Mouse (Mus musculus) heart, embryonic 14.5 days (tissue): ENCODE results near the gene Tmem235. TPM values are rescaled to one million over a fixed set of nuclear protein-coding genes. Genes with fewer than 3 reads are reported as not detected.

Experiments
- ATAC-seq: fragments of 200-750 bp; cut with Nextera tagmentation; 2 replicates; pipeline ENCODE4 v1.8.0; 2017; ENCODE audit warnings: low read depth, moderate TSS enrichment; ENCODE audit not compliant: insufficient number of reproducible peaks, insufficient read depth, low FRiP score
- H3K27ac ChIP-seq, 2 experiments: fragments of 200-500 bp in 1 of 2; fragments of 300-500 bp in 1 of 2; sonication (generic) in 1 of 2; replicated peaks in 1 of 2; 2 replicates each; pipeline ENCODE4 v1.5.1; 2012 to 2014; ENCODE audit warnings: low read depth in 2 of 2, low read length in 2 of 2, control low read depth in 1 of 2, mild to moderate bottlenecking in 1 of 2, mixed read lengths in 1 of 2; ENCODE audit not compliant: control insufficient read depth in 1 of 2, insufficient read depth in 1 of 2
- H3K27me3 ChIP-seq: fragments of 300-500 bp; sonication (generic); 2 replicates; pipeline ENCODE4 v1.6.1; 2014; ENCODE audit warnings: mild to moderate bottlenecking, low read length, control low read depth; ENCODE audit not compliant: control insufficient read depth, insufficient read depth
- H3K36me3 ChIP-seq: fragments of 300-500 bp; sonication (generic); 2 replicates; pipeline ENCODE4 v1.6.1; 2014; ENCODE audit warnings: mild to moderate bottlenecking, control low read depth, low read length, mixed read lengths; ENCODE audit not compliant: control insufficient read depth, insufficient read depth
- H3K4me1 ChIP-seq, 2 experiments: fragments of 200-500 bp in 1 of 2; fragments of 300-500 bp in 1 of 2; sonication (generic) in 1 of 2; 2 replicates each; pipeline ENCODE4 v1.6.1; 2012 to 2014; ENCODE audit warnings: low read length in 2 of 2, control low read depth in 1 of 2, mixed read lengths in 1 of 2; ENCODE audit not compliant: control insufficient read depth in 2 of 2, insufficient read depth in 2 of 2
- H3K4me2 ChIP-seq: fragments of 300-500 bp; sonication (generic); 2 replicates; pipeline ENCODE4 v1.6.1; 2014; ENCODE audit warnings: mild to moderate bottlenecking, low read length
- H3K4me3 ChIP-seq, 2 experiments: fragments of 200-500 bp in 1 of 2; fragments of 300-500 bp in 1 of 2; sonication (generic) in 1 of 2; 2 replicates each; pipeline ENCODE4 v1.5.1; 2012 to 2014; ENCODE audit warnings: low read length in 2 of 2, mild to moderate bottlenecking in 2 of 2, control low read depth in 1 of 2, low read depth in 1 of 2, moderate library complexity in 1 of 2; ENCODE audit not compliant: control insufficient read depth in 1 of 2, insufficient read depth in 1 of 2
- H3K9ac ChIP-seq: fragments of 300-500 bp; sonication (generic); 2 replicates; pipeline ENCODE4 v1.6.1; 2014; ENCODE audit warnings: mild to moderate bottlenecking, low read length
- H3K9me3 ChIP-seq: fragments of 300-500 bp; sonication (generic); 2 replicates; pipeline ENCODE4 v1.6.1; 2016; ENCODE audit warnings: low read length, control low read depth; ENCODE audit not compliant: control insufficient read depth
- WGBS: fragments of 180-500 bp; shearing (Covaris S2); extraction: QIAGEN DNeasy Blood & Tissue Kit; methylation state at CpG from one replicate; pipeline ENCODE4 v1.1.7; 2014; 5-methylcytosine and 5-hydroxymethylcytosine counted together
- polyA plus RNA-seq: library from polyadenylated mRNA; unstranded; fragments of >200 nt; fragmentation: Nextera tagmentation; extraction: Ambion mirVana; gene quantifications from 2 replicates; pipeline ENCODE4 v1.2.1, GENCODE M21; 2014

Tmem235 gene
- polyA plus RNA-seq, 1 experiment from 2014 or later, result not detected

DNA sequence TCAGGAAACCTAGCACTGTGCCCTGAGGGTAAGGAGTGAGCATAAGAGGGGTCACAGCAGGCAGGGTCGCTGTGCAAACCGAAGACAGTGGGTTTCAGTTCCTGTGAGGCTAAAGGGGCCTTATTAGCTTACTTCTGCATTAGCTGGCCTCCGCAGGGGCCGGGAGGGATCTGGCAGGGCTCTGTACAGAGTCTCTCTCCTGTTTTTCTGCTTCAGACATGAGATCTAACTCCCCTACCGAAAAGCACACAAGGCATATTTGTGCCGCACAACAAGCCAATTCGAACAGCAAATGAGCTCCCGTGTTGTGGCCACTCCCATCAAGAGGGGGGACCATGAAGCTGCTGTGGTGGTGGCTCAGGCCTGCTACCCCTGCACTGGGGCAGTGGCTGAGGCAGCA, 18.3 kb downstream of the Tmem235 start:
- ATAC-seq, result no peak

DNA sequence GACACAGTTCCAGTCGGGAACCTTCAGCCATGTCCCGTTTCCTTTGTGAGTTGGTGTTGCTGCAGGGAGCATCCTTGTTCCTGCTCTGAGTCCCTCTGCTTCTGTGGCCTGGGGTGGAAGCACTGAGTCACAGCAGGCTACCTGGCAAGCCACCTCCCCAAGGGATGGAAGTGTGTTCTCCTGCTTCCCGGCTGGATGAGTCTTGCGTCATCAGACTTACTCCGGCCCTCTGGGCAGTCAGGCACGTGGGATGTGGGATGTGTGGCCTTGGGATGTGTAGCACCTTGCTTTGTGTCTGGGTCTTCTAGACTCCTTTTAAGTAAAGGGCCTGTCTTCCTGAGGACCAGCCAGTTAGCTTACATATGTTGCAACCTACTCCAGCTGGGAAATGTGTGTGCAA, 19.1 kb downstream of the Tmem235 start:
- Histone ChIP-seq H3K4me1 (peaks cover 32 to 48% of the 10 kb centered on the region in 2 experiments), H3K36me3 (no peaks in the 10 kb centered on the region), H3K9me3 (no peaks in the 10 kb centered on the region), H3K4me3 (no peak overlapping the region), H3K27ac (no peak overlapping the region), H3K4me2 (no peak overlapping the region), H3K27me3 (no peaks in the 10 kb centered on the region), H3K9ac (no peak overlapping the region)
- no peak for ATAC-seq
- WGBS, result 77% methylated on average over 6 of the region's 6 CpGs

More for the DNA sequence above, 18.3 kb downstream of the Tmem235 start:
- H3K27ac ChIP-seq, result peak overlapping the region in 1 of 2 experiments; percentile 78; a peak in 2 of 4 replicates
- H3K9ac ChIP-seq, result peak overlapping the region; percentile 56
- peak overlapping the region; percentile 62 for H3K4me2 ChIP-seq
- no peaks in the 10 kb centered on the region for H3K36me3 ChIP-seq
- no peaks in the 10 kb centered on the region for H3K9me3 ChIP-seq
- peaks cover 32 to 50% of the 10 kb centered on the region in 2 experiments for H3K4me1 ChIP-seq
- H3K4me3 ChIP-seq, result peak overlapping the region in 1 of 2 experiments; percentile 19; a peak in 1 of 4 replicates
- no peaks in the 10 kb centered on the region for H3K27me3 ChIP-seq
- 41% methylated on average over 8 of the region's 8 CpGs for WGBS

DNA sequence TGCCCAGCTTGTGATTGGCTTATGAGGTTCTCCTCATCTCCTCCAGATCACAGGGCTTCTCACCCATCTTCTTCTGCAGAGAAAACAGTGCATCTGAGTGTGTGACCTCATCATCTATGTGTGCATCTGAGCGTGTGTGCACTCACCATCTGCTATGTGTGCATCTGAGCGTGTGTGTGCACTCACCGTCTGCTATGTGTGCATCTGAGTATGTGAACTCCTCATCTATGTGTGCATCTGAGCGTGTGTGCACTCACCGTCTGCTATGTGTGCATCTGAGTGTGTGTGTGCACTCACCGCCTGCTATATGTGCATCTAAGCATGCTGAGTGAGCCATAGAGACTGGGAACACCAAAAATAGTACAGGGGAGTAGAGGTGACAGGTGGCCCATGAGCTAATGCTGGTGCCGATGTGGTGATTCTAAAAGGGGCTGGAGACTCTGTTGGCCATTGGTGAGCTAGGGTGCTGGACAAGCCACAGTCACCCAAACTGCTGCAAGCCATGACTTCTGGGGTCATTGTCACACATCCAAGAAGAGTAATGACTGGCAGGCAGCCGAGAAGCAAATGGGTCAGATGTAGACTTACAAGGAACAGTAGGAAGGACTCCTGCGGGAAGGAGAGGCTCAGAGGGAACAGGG, 19.9 kb downstream of the Tmem235 start:
- no peak overlapping the region for H3K4me3 ChIP-seq
- 84% methylated on average over 9 of the region's 9 CpGs for WGBS
- peaks cover 27 to 40% of the 10 kb centered on the region in 2 experiments for H3K4me1 ChIP-seq
- H3K27me3 ChIP-seq, result no peaks in the 10 kb centered on the region
- no peak overlapping the region for H3K9ac ChIP-seq
- no peaks in the 10 kb centered on the region for H3K9me3 ChIP-seq
- H3K4me2 ChIP-seq, result no peak overlapping the region
- H3K27ac ChIP-seq, result no peak overlapping the region
- no peaks in the 10 kb centered on the region for H3K36me3 ChIP-seq
- ATAC-seq, result no peak

DNA sequence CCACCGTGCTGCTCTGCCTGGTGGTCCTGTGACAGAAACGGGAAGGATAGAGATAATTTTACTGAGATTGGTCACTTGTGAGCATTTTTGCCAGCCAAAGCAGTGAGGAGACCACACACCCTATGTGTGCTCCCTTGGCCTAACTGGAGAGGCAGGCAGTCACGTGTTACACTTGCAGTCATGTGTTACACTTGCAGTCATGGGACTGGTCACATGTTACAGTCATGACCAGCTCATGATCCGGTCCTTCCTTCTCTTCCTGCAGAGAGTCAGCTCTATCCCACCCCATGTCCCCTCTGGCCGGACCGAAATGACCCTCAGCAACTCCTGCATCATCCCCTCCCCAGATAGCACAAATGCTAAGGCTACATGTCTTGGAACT, 20.4 kb downstream of the Tmem235 start:
- ATAC-seq, result no peak
- Histone ChIP-seq H3K4me3 (no peak overlapping the region), H3K4me1 (peaks cover 24 to 35% of the 10 kb centered on the region in 2 experiments), H3K9me3 (no peaks in the 10 kb centered on the region), H3K27ac (no peak overlapping the region), H3K4me2 (no peak overlapping the region), H3K9ac (no peak overlapping the region), H3K27me3 (no peaks in the 10 kb centered on the region), H3K36me3 (no peaks in the 10 kb centered on the region)
- 80% methylated on average over 6 of the region's 6 CpGs for WGBS

DNA sequence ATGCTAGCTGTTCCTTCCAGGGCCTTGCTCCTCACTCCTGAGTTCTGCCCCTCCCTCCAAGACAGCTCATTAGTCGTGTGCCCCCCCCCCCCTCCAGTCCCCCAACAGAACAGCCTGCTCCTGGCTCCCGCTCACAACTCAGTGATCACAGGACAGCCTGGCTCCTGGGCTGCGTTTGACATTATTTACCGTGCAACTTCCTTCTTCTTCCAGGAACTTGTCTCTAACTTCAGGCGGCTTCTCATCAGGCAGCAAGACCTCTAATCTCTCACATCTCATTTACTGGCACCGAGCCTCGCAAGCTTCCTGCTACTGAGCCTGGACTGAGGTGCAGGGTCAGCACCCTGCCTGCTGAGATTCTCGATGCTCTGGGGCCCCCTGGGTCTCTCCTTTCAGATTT, 21.2 kb downstream of the Tmem235 start:
- H3K27ac ChIP-seq, result peak overlapping the region in 1 of 2 experiments; percentile 41; a peak in 1 of 4 replicates
- H3K4me1 ChIP-seq, result peaks cover 24 to 32% of the 10 kb centered on the region in 2 experiments
- no peaks in the 10 kb centered on the region for H3K9me3 ChIP-seq
- no peak overlapping the region for H3K4me3 ChIP-seq
- 13% methylated on average over 8 of the region's 8 CpGs for whole genome bisulfite sequencing
- H3K9ac ChIP-seq, result peak overlapping the region; percentile 4; the same call in 1 of the 2 replicates
- no peaks in the 10 kb centered on the region for H3K27me3 ChIP-seq
- H3K4me2 ChIP-seq, result no peak overlapping the region
- H3K36me3 ChIP-seq, result no peaks in the 10 kb centered on the region
- ATAC-seq, result no peak

DNA sequence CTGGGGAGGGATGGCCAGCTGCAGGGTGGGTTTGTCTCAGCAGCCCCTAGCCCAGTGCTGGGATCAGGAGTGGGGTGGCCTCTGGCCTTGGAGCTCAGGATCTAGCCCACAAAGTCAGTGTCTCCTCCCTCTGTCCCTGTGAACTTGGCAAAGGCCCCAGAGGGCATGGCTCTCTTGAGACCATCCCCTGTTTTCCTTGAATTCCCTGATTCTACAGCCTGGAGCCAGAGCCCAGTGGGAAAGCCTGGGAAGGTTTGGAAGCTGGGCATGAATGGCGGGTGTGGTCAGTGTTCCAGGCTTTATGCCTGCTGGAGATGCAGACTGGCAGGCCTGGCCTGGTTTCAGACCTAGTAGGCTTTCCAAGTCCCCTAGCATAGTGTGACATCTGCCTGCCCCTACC, 21.7 kb downstream of the Tmem235 start:
- Histone ChIP-seq H3K9ac (0 out of 2 replicates have a peak overlapping the region, but pooled peaks have one; percentile 4), H3K4me1 (peaks cover 24 to 30% of the 10 kb centered on the region in 2 experiments), H3K4me2 (no peak overlapping the region), H3K27ac (peak overlapping the region in 1 of 2 experiments; percentile 41; a peak in 1 of 4 replicates), H3K4me3 (no peak overlapping the region), H3K36me3 (no peaks in the 10 kb centered on the region), H3K27me3 (no peaks in the 10 kb centered on the region), H3K9me3 (no peaks in the 10 kb centered on the region)
- whole genome bisulfite sequencing, result 65% methylated on average over 1 of the region's 1 CpGs
- no peak for ATAC-seq

DNA sequence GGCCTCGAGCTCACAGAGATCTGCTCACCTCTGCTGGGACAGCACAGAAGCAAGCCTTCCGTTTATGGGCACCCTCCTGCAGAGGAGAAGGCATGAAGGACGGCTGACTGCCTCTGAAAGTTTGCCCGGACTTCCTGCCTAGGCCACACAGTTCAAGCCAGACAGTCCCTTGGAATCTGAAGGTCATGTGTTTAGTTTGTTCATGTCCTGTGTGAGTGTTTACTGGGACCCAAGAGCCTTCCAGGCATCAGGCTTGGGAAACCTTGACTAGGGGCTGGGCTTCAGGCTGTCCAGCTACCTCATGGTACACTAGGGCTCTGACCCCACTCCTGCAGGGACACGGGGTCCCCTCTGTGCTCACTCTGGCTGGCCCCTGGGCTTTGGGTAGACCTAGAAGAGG, 25.4 kb downstream of the Tmem235 start:
- no peaks in the 10 kb centered on the region for H3K36me3 ChIP-seq
- peaks cover 31 to 37% of the 10 kb centered on the region in 2 experiments for H3K4me1 ChIP-seq
- no peak overlapping the region for H3K27ac ChIP-seq

More for the DNA sequence above, 25.4 kb downstream of the Tmem235 start:
- Histone ChIP-seq H3K27me3 (0 out of 2 replicates have a peak, but pooled peaks cover 17% of the 10 kb centered on the region), H3K9ac (no peak overlapping the region), H3K4me2 (no peak overlapping the region), H3K4me3 (no peak overlapping the region), H3K9me3 (no peaks in the 10 kb centered on the region)
- no peak for ATAC-seq
- WGBS, result 52% methylated on average over 5 of the region's 5 CpGs
